In genomic region chr5:112020882-112021281, GRCm38 (mm10) we compare ENCODE assay signal across 9 mouse cellular contexts.
DNase-seq lines count a peak whose midpoint lies in the region; ATAC-seq and TF ChIP-seq lines count a peak whose summit lies in the region.
"Had no signal": no experiment of that assay in that cellular context is flagged by ENCODE, and none has a peak within 500 bp of the region (broad histone marks: within the 10 kb centered on the region; RNA-seq: fewer than 3 reads in every experiment).

No protein-coding gene starts in this region.

- TF ChIP-seq CTCF in layer of hippocampus, adult 2 months (conservative IDR thresholded peaks at IDR 0.05), result no peak
- no peak for TF ChIP-seq CTCF in cerebellum, adult 2 months (IDR thresholded peaks at IDR 0.05; ENCODE audit: borderline replicate concordance, insufficient read depth, low read depth, low read length)

- 63% methylated on average over 2 of the region's 2 CpGs for whole genome bisulfite sequencing in forebrain, embryonic 13.5 days
- WGBS in forebrain, embryonic 10.5 days, result 80% methylated on average over 2 of the region's 2 CpGs
- WGBS in cerebellum, adult 2 months, result 5% methylated on average over 2 of the region's 2 CpGs

- H3K9me3 ChIP-seq in forebrain, embryonic 13.5 days (replicated peaks), result no peaks in the 10 kb centered on the region
- 0 out of 2 replicates have a peak, but pooled peaks cover 3% of the 10 kb centered on the region for H3K9me3 ChIP-seq in forebrain, embryonic 10.5 days

- ATAC-seq in forebrain, embryonic 13.5 days, result peak; percentile 75
- no peak for ATAC-seq in erythroid progenitor cell, adult 5-6 weeks (replicated peaks; ENCODE audit: low FRiP score, poor library complexity, severe bottlenecking)

- H3K27ac ChIP-seq in forebrain, embryonic 13.5 days, result no peak overlapping the region; the same call in 1 of the 2 replicates
- H3K27ac ChIP-seq in forebrain, embryonic 10.5 days, result no peak overlapping the region
- no peak overlapping the region for H3K27ac ChIP-seq in layer of hippocampus, adult 2 months
- H3K27ac ChIP-seq in cerebellum, adult 2 months (ENCODE audit: insufficient read depth, low read length), result no peak overlapping the region

- H3K9ac ChIP-seq in forebrain, embryonic 13.5 days, result no peak overlapping the region

- no peak for DNase-seq in forebrain, embryonic 10.5 days (ENCODE audit: extremely low spot score, low spot score)
- DNase-seq in layer of hippocampus, postnatal 10 days (ENCODE audit: low spot score in 2 of 2), result peak; percentile 47 to 53
- no peak for DNase-seq in layer of hippocampus, adult 2 months (ENCODE audit: low spot score in 2 of 2)
- peak; percentile 32 to 38 for DNase-seq in cerebellum, adult 2 months
- peak; percentile 89 for DNase-seq in heart, postnatal 4 days
- no peak for DNase-seq in left cerebral cortex, postnatal 25 days (ENCODE audit: low spot score in 2 of 2)

- no peak for TF ChIP-seq POLR2A in cerebellum, adult 2 months (IDR thresholded peaks at IDR 0.05; ENCODE audit: borderline replicate concordance, insufficient read depth, low read length)

- H3K4me1 ChIP-seq in forebrain, embryonic 13.5 days, result peaks cover 19% of the 10 kb centered on the region
- 0 out of 2 replicates have a peak, but pooled peaks cover 2% of the 10 kb centered on the region for H3K4me1 ChIP-seq in forebrain, embryonic 10.5 days
- H3K4me1 ChIP-seq in cerebellum, adult 2 months (ENCODE audit: control insufficient read depth, insufficient read depth, low read length), result peaks cover 16% of the 10 kb centered on the region; the same call in 1 of the 2 replicates

- no peak overlapping the region for H3K4me2 ChIP-seq in forebrain, embryonic 13.5 days

- no peak overlapping the region for H3K4me3 ChIP-seq in forebrain, embryonic 13.5 days
- H3K4me3 ChIP-seq in forebrain, embryonic 10.5 days, result no peak overlapping the region
- no peak overlapping the region for H3K4me3 ChIP-seq in layer of hippocampus, adult 2 months
- H3K4me3 ChIP-seq in cerebellum, adult 2 months (replicated peaks; ENCODE audit: insufficient read depth, low read depth, low read length), result no peak overlapping the region
- H3K4me3 ChIP-seq: erythroblast, embryonic 14.5 days had no signal

- H3K27me3 ChIP-seq in forebrain, embryonic 13.5 days, result 0 out of 2 replicates have a peak, but pooled peaks cover 5% of the 10 kb centered on the region
- H3K27me3 ChIP-seq in forebrain, embryonic 10.5 days (ENCODE audit: poor library complexity, severe bottlenecking), result no peaks in the 10 kb centered on the region
- H3K27me3 ChIP-seq in cerebellum, adult 2 months (ENCODE audit: control insufficient read depth, insufficient read depth, low read length), result no peaks in the 10 kb centered on the region; the same call in 1 of the 2 replicates

- no peaks in the 10 kb centered on the region for H3K36me3 ChIP-seq in forebrain, embryonic 13.5 days (ENCODE audit: poor library complexity, severe bottlenecking)
- H3K36me3 ChIP-seq in forebrain, embryonic 10.5 days (replicated peaks), result no peaks in the 10 kb centered on the region

- intact Hi-C loops in left cerebral cortex, postnatal 25 days (cut with DNase I), result no loop called here

Comparison
In these comparisons a context has a peak if more than half of its experiments do, and no peak if none do; other contexts are left out.
1. DNase-seq: peak in layer of hippocampus, postnatal 10 days (2 of 2), cerebellum, adult 2 months (2 of 2) and heart, postnatal 4 days (single experiment); none in forebrain, embryonic 10.5 days (single experiment), layer of hippocampus, adult 2 months (0 of 2) and left cerebral cortex, postnatal 25 days (0 of 2).